In genomic region chr9:99212643-99213042, GRCm38 (mm10) we compare ENCODE assay signal across 19 mouse cellular contexts. TPM values are rescaled to one million over a fixed set of nuclear protein-coding genes. Genes with fewer than 3 reads are reported as not detected.
"Had no signal": no experiment of that assay in that cellular context is flagged by ENCODE, and none has a peak within 500 bp of the region (broad histone marks: within the 10 kb centered on the region; RNA-seq: fewer than 3 reads in every experiment).

No protein-coding gene starts in this region.

- H3K4me3 ChIP-seq: limb, embryonic 15.5 days; midbrain, embryonic 13.5 days; myocyte; neural tube, embryonic 15.5 days had no signal

- H3K27me3 ChIP-seq: limb, embryonic 15.5 days; midbrain, embryonic 13.5 days; neural tube, embryonic 15.5 days had no signal

- DNase-seq: kidney, adult 9 months; kidney, postnatal 36 days; layer of hippocampus, adult 9-11 months; layer of hippocampus, postnatal 36 days; lung, adult 18-20 months; thymus, postnatal 4 days had no signal

- H3K36me3 ChIP-seq: limb, embryonic 15.5 days; midbrain, embryonic 13.5 days; neural tube, embryonic 15.5 days had no signal

- H3K4me1 ChIP-seq: limb, embryonic 15.5 days; midbrain, embryonic 13.5 days; neural tube, embryonic 15.5 days had no signal

- H3K9me3 ChIP-seq: limb, embryonic 15.5 days; midbrain, embryonic 13.5 days; neural tube, embryonic 15.5 days had no signal

- ATAC-seq: midbrain, embryonic 13.5 days had no signal

RNA-seq across cellular contexts. Expression of gene Faiml, which starts 24.4 kb away (rescaled TPM):
- total RNA-seq: layer of hippocampus, adult 18-20 months; layer of hippocampus, postnatal 36 days; left cerebral cortex, adult 8-10 months; left cerebral cortex, postnatal 25 days had no signal
- polyA plus RNA-seq: kidney, postnatal 0 days; limb, embryonic 11.5 days; limb, embryonic 15.5 days; liver, embryonic 14.5 days; lung, embryonic 16.5 days; midbrain, embryonic 13.5 days; myocyte; neural tube, embryonic 11.5 days; neural tube, embryonic 15.5 days; stomach, postnatal 0 days had no signal
